Mouse (Mus musculus) myocyte (in vitro differentiated cells): Measurements from ENCODE around the gene Anln.

Source experiments
- CEBPB ChIP-seq: IDR thresholded peaks from 2 replicates; pipeline ENCODE4 v1.6.1; 2011; ENCODE audit warnings: mild to moderate bottlenecking, moderate library complexity; ENCODE audit not compliant: poor library complexity, insufficient read depth, severe bottlenecking
- E2F4 ChIP-seq: IDR thresholded peaks from one replicate; pipeline ENCODE4 v1.6.1; 2011; ENCODE audit warnings: mild to moderate bottlenecking, control low read depth, moderate library complexity; ENCODE audit not compliant: insufficient read depth
- MAX ChIP-seq: IDR thresholded peaks from one replicate; pipeline ENCODE4 v1.6.1; 2011; ENCODE audit warnings: low read depth, mild to moderate bottlenecking, control low read depth
- MYOD1 ChIP-seq, 3 experiments: IDR thresholded peaks; one replicate each; pipeline ENCODE4 v1.6.1; 2011; ENCODE audit warnings: control low read depth in 2 of 3, low read depth in 2 of 3, mild to moderate bottlenecking in 2 of 3, moderate library complexity in 1 of 3; ENCODE audit not compliant: insufficient read length in 2 of 3, control insufficient read depth in 1 of 3
- MYOG ChIP-seq, 3 experiments: IDR thresholded peaks; one replicate each; pipeline ENCODE4 v1.6.1; 2011; ENCODE audit warnings: control low read depth in 2 of 3, low read depth in 2 of 3, mild to moderate bottlenecking in 2 of 3; ENCODE audit not compliant: insufficient read length in 2 of 3, control insufficient read depth in 1 of 3, insufficient read depth in 1 of 3
- POLR2A ChIP-seq: IDR thresholded peaks from one replicate; pipeline ENCODE4 v1.6.1; 2011; ENCODE audit warnings: low read depth, mild to moderate bottlenecking, control low read depth, moderate library complexity; ENCODE audit not compliant: insufficient read length
- POLR2AphosphoS2 ChIP-seq: IDR thresholded peaks from one replicate; pipeline ENCODE4 v1.6.1; 2011; ENCODE audit warnings: low read depth, control low read depth; ENCODE audit not compliant: insufficient read length
- SRF ChIP-seq: IDR thresholded peaks from one replicate; pipeline ENCODE4 v1.6.1; 2011; ENCODE audit warnings: low read depth; ENCODE audit not compliant: control insufficient read depth, insufficient read length
- TCF12 ChIP-seq: IDR thresholded peaks from one replicate; pipeline ENCODE4 v1.6.1; 2011; ENCODE audit warnings: mild to moderate bottlenecking, control low read depth; ENCODE audit not compliant: poor library complexity, insufficient read depth, severe bottlenecking
- USF1 ChIP-seq: IDR thresholded peaks from one replicate; pipeline ENCODE4 v1.6.1; 2011; ENCODE audit warnings: low read depth, mild to moderate bottlenecking, control low read depth, moderate library complexity

- no peak for TF ChIP-seq MAX
- TF ChIP-seq E2F4 = no peak
- TF ChIP-seq TCF12 = no peak
- no peak for TF ChIP-seq POLR2AphosphoS2
- no peak for TF ChIP-seq POLR2A
- no peak for TF ChIP-seq USF1
- no peak for TF ChIP-seq CEBPB
- no peak for TF ChIP-seq MYOD1 (IDR thresholded peaks at IDR 0.05; ENCODE audit: control insufficient read depth in 1 of 3, insufficient read length in 2 of 3, low read depth in 2 of 3)
- TF ChIP-seq MYOG (IDR thresholded peaks at IDR 0.05; ENCODE audit: control insufficient read depth in 1 of 3, insufficient read depth in 1 of 3, insufficient read length in 2 of 3, low read depth in 2 of 3) = no peak
- TF ChIP-seq SRF = no peak
Observed at GRCm38 (mm10) chr9:22419877-22420276, 30.9 kb upstream of the Anln start.
